Mouse (Mus musculus) layer of hippocampus, adult 9-11 months (tissue): Measurements from ENCODE around the gene Fscn2.
A peak's percentile ranks its signal among the peaks of the same experiment; 100 is the strongest.

Experiments
- DNase-seq: peaks from one replicate; pipeline ENCODE4 v3.0.0; 2022

The Fscn2 gene

DNA sequence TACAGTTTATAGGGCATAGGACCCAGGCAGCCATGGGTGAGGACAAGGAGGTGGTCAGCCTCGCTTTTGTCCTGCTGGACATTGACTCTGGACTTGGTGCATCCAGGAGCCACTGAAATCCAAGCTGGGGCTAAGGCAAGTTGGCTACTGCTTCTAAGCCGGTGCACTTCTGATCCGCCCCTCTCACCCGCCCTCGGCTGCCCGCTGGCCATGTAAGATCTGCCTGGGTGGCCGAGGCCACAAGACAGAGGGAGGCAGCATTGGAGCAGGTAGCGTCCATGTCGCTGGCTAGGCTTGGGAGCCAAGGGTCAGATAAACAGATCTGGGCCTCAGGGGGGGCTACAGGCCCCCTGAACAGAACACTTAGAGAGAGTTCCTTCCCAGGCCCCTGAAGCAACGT, at the start of gene Fscn2:
Gene Fscn2 (plus strand): TSS at position 240 of the 400 bp plus-strand sequence.
- no peak for DNase-seq

DNA sequence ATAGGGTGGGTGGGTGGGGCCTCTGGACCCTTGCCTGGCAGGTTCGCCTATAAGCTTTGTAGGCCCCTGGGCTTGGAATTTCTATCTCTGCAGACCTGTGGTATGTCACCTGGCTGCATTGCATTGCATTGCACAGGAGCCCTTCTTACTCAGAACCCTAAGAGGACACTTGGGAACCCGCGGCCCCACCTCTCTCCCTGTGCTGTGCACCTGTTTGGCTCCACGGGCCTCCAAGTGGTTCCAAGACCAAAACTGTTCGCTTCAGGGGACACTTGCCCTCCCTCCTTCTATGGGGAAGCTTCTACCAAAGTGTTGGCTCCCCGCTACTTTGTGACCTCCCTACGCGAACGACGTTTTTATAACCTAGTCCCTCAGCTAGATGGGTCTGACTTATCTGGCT, 49.8 kb upstream of the Fscn2 start:
- DNase-seq: no peak

DNA sequence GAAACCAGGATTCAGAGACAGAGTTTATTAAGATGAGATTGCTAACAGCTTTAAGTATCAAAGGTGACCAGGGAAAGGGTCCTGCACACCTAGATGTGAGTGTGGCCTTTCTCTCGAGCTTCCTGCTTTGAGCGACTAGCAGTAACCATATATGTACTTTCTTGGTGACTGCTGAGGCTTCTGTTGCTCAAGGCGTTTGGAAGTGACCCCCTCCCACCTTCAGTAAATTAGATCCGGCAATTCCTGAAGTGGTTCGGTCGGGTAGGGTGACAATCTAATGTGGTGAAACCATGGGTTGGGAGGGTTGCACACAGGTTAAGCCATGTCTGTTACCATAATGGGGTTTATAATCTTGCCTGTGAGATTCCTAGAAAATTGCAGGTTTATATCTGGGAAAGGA, 49.3 kb upstream of the Fscn2 start:
- DNase-seq: no peak

DNA sequence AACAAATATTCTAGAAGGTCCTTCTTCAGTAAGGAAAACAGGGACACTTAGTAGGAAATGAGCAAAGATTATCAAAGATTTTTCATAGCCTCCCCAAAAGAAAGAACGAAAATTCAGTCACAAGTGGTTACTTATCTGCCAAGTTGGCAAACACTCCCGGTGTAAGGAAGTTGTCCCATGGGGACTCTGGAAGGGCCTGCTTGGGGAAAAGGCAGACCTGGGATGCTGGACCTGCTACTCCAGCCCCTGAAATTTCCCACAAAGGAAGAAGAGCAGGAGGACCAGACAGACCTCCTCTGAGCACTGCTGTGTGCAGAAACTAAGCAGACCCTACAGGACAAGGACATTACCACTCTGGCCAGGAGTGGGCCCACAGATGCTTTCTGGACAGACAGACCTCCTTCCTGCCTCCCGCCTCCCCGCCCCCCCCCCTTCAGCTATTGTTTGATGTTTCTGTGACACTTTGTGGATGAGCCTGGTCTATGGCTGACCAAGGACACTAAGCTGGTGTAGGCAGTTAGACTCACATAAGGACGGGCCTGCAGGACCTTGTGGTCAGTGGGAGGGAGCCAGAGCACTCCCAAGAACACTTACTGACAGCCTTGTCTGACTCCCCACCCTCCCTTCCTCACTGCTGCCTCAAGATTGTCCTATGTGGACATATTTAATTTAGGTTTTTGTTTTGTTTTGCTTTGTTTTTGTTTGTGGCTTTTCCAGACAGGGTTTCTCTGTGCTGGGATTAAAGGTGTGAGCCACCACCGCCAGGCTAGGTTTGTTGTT, 47.2 kb upstream of the Fscn2 start:
- DNase-seq: no peak

GRCm38 (mm10) chr11:120314721-120315415, 46.5 kb upstream of the Fscn2 start:
- no peak for DNase-seq

GRCm38 (mm10) chr11:120315416-120315761, 45.9 kb upstream of the Fscn2 start:
- peak; percentile 59 for DNase-seq

- peak; percentile 97 for DNase-seq
These were observed 45.3 kb upstream of the Fscn2 start for GRCm38 (mm10) chr11:120315832-120316689.

GRCm38 (mm10) chr11:120316690-120317254, 44.6 kb upstream of the Fscn2 start:
- DNase-seq: no peak

DNA sequence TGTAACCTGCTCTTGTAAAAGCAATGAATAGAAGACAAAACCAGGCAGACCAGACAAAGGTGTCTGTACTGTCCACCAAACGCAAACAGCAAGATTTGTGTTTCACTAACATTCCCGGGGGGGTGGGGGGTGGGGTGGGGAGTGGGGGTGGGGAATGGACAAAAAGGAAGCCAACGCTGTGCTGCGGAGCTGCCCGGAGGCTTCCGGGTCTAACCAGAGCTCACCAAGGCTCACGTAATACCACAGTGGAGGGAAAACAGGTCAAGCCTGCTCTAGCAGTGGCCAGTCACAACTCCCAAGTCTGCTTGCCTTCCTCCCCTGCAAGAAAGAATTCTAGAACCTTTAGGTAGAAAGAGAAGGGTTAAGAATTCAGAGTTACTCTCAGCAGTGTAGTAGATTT, 43.9 kb upstream of the Fscn2 start:
- no peak for DNase-seq

DNA sequence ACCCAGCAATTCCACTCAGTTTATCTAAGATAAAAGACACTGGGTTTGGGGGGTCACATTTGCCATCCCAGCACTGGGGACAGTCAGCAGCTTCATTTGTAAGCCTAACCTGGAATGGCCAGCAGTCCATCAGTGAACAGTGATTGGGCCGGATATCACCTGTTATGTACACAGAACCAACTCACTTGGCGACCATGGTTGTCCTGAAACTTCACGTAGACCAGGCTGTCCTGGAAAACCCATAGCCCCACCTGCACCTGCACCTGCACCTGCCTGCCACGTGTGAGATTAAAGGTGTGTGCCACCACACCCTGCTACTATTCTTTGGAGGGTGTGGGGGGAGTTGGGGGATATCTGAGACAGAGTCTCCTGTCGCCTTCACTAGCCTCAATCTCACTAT, 42.0 kb upstream of the Fscn2 start:
- DNase-seq: no peak

DNA sequence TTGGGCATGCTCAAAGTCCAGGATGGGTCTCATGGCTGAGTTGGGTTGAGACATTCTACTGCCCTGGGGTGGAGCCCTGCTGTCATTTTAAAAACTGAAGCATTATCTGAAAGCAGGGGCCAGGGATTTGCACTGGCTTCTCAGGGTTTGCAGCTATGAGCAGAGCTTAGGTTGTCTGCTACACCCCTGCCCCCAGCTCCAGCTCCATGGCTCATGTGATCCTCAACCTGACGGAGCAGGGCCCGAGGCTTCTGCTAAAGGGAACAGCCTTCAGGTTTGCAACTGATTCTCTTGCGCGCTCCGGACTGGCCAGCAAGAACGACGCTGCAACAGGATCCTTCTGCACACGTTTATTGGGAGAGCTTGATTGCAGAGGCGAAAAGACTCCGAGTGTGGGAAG, 41.2 kb upstream of the Fscn2 start:
- DNase-seq: no peak

GRCm38 (mm10) chr11:120335431-120336021, 25.8 kb upstream of the Fscn2 start:
- DNase-seq: no peak

DNA sequence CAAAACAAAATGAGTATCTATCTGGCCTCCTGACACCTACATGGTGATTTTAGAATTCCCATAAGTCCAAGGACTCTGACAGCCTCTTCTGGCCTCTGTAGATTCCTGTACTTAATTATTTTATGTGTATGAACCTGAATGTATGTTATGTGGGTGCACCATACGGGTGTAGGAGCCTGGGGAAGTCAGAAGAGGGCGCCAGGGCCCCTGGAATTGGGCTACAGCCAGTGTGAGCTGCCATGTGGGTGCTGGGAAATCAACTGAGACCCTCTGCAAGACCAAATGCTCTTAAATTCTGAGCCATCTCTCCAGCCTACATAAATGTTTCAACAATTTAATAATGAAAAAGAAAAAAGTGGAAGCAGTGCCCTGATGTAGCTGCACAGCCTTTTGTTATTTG, 23.9 kb upstream of the Fscn2 start:
- DNase-seq: no peak

DNA sequence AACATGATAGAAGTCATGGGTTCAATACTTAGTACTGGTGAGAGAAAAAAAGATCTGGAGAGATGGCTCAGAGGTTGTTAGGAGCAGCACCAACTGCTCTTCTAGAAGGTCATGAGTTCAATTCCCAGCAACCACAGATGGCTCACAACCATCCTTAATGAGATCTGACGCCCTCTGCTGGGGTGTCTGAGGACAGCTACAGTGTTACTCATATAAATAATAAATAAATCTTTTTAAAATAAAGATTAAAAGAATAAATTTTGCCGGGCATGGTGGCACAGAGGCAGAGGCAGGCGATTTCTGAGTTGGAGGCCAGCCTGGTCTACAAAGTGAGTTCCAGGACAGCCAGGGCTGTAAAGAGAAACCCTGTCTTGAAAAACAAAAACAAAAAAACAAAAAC, 22.5 kb upstream of the Fscn2 start:
- DNase-seq: no peak

DNA sequence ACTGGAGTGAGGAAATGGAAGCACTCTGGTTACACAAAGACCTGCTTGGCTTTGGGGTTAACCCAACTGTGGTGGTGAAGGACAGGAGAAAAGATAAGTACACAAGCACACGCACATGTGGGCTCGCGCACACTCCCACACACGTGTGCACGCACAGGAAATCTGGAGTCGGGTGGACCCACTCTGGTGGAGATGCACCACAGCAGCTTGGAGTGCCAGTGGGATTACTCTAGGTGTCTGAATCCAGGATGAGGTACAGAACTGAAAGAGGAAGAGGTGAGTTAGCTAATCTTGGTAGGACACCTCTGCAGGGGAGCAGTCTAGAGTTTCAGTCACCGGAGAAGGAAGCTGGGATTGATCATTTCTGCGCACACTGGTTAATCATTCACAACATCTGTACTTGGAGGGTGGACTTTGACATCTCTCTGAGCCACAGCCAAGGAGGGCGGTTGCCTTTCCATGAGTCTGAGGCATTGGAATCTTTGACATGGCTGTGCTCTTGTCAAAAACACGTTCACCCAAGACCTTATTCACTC, 21.3 kb upstream of the Fscn2 start:
- DNase-seq: no peak

GRCm38 (mm10) chr11:120341661-120342060, 19.7 kb upstream of the Fscn2 start:
- no peak for DNase-seq

DNA sequence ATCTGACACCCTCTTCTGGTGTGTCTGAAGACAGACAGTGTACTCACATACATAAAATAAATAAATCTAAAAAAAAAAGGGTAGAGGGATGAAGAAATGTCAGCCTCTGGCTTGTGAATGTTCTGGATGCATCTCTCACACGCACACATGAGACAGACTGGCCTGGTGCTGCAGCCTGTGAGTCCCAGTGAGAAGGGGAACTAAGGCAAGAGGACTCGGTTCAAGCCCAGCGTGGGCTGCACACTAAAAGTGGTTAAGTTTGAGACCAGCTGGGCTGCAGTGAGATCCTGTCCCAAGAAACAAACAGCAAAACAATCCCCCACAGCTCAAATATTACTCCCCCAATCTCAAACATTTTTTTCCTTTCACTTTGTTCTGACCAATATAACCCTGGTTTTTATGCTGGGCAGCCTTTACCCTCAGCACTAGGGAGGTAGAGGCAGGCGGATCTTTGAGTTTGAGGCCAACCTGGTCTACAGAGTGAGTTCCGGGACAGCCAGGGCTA, 18.6 kb upstream of the Fscn2 start:
- DNase-seq: no peak

DNA sequence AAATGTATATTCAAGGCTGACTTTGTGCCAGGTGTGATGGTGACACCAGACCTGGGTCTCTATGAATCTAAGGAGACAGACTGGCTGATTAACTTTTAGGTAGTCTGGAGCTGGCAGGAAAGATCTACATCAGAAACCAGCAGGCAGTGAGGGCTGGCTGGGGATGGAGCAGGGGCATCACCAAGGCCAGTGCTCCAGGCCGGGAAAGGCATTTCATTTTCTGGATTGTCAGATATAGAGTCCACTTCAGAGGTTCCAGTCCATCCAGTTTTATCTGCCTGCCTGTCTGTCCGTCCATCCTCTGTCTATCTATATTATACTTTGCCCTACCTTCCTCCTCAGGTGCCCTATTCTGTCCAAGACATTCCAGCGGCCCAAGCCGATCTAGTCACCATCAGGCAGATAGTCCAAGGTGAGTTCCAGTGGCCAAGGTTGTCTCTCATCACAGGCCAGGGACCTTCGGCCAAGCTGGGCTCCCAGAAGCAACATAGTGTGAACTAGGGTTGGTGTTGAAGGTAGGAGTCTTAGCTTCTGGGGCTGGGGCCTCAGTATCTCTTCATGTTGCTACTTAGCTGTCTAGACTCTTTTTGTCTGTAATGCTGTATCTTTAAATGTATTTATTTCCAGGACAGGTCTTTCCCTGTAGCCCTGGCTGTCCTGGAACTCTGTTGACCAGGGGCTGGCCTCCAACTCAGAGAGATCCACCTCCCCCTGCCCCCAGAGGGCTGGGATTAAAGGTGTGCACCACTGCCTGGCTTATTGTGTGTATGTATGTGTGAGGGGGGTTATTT, 17.6 kb upstream of the Fscn2 start:
- no peak for DNase-seq

DNA sequence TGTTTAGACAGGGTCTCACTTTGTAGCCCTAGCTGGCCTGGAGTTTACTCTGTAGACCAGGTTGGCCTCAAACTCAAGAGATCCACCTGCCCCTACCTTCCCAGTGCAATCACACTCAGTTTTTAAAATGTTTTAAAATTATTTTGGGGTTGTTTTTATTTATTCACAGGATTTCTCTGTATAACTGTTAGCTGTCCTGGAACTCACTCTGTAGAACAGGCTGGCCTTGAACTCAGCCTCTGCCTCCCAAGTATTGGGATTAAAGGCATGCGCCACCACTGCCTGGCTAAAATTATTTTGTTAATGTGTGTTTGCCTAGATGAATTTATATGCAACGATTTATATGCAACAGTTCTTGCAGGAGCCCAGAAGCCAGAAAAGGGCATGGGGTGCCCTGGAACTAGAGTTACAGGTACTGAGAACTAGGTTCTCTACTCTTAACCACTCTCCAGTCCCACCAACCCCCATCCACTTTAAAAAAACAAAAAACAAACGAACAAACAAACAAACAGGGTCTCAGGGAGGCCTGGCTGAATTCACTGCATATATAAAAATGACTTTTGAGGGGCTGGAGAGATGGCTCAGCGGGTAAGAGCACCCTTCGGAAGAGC, 16.9 kb upstream of the Fscn2 start:
- no peak for DNase-seq

DNA sequence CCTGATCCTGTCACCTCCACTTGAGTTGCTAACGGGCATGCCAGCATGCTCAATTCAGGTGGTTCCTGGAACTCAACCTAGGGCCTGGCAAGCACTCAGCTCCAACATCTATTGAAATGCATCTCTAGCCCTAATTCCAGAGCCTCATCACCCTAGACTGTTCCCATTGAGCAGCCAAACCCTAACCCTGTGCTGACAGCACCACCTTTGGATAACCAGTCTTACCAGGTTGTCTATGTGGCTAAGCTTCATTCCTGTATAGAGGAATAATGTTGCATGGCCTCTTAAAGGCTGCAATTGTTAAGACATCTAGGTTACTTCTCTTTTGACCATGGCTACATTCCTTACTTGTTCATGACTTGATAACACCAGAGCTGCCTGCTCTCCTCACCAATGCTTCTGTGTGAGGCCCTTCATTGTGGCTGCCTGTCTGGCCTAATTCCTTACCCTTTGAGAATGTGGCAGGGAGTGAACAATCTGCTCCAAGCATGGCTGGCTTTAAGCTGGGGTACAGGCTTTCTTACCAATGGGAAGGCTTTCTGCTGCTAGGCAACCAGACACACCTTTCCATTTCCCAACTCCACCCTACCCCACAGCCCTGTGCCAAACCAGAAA, 16.2 kb upstream of the Fscn2 start:
- no peak for DNase-seq
